Mouse (Mus musculus) adrenal gland, adult 2 months (tissue): Measurements from ENCODE around the gene Clca3a2. TPM values are rescaled to one million over a fixed set of nuclear protein-coding genes. Genes with fewer than 3 reads are reported as not detected.
"Not testable (repeated sequence)": the region's sequence is repeated elsewhere in the genome, so short reads cannot be mapped to it uniquely, and the experiment has no call there.

ENCODE experiments used
- DNase-seq: peaks from one replicate; pipeline ENCODE4 v3.0.0; 2021
- long read RNA-seq: library from polyadenylated mRNA; stranded (forward); transcript quantifications from one replicate; pipeline ENCODE4 v2.0.0, GENCODE M21; 2021
- polyA plus RNA-seq: library from polyadenylated mRNA; depleted of rRNA; stranded (reverse); fragments of >200 nt; gene quantifications from 2 replicates; pipeline ENCODE4 v1.2.3, GENCODE M21; 2012; rRNA removed
- total RNA-seq, 2 experiments: library from RNA; stranded (reverse); gene quantifications; 2 replicates each; pipeline ENCODE4 v1.2.3; 2021

Clca3a2 gene
- total RNA-seq: not detected
- 0.03 TPM in 1 of 2 replicates, not detected in the other for polyA plus RNA-seq
- long read RNA-seq: 0 reads

DNA sequence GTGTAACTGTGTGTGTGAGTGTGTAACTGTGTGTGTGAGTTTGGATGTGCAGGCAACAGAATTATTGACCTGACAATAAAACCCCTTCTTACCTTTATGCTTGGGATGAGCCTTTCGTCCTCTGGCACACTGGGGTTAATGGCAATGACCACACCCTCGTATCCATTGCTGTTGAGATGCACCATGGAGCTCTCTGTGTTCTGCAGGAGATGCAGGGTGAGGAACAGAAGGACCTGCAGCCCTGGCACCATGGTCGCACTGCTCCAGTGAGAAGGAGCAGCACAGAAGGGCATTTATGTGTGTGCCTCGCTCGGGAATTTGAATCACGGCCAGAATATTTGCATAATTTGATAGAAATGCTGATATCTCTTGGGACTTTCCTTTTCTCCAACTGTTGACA lies at the start of gene Clca3a2:
Gene Clca3a2, minus strand, starts transcription at position 276 of the 400 bp plus-strand sequence.
- not testable (repeated sequence) for DNase-seq

DNA sequence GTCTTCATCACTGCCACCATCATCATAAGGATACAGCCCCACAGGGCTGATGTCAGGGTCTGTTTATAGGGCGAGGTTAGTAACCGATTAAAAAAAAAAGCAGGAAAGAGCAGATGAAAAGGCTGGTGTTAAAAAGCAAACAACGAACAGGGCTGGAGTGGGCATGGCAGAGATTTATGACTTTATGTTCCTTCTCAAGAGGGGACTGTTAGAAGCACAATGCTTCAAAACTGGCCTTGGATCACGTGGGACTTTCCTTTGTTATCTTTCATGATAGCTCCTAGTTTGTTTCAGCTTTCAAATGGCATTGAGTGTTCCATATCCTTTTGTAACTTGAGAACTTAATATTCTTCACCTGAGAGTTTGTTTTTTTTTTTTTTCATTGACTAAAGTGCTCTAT lies 30.3 kb upstream of the Clca3a2 start:
- DNase-seq: no peak

DNA sequence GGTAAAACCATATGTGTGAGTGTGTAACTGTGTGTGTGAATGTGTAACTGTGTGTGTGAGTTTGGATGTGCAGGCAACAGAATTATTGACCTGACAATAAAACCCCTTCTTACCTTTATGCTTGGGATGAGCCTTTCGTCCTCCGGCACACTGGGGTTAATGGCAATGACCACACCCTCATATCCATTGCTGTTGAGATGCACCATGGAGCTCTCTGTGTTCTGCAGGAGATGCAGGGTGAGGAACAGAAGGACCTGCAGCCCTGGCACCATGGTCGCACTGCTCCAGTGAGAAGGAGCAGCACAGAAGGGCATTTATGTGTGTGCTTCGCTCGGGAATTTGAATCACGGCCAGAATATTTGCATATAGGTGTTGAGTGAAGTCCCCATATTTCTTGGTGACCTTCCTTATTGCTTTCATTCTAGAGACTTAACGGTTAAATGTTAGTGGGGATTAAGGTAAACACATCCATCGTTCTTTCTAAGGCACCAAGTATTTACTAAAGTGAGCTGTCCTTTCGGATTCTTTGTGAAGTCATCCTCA lies 29.8 kb upstream of the Clca3a2 start, which contains the start of gene Clca3b:
Gene Clca3b, minus strand, starts transcription at position 344 of the 543 bp plus-strand sequence.
- DNase-seq: not testable (repeated sequence)

DNA sequence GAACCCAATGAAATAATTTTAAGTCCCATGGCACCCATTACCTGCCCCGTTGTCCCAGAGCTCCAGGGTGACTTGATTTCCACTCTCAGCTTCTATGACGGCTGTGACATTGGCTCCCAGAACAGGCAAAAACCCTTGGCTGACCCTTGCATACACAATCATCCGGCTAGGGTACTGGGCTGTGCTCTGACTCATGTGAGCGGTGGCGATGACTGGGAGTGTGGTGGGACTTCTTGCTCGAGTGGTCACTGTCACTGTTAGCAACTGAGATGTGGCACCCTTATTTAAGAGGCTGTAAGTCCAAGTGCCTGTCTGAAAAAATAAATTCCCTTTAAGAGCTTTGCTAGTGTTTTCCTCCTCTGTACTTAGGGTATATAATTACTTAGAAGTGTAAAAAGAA lies 8.0 kb upstream of the Clca3a2 start:
- no peak for DNase-seq

DNA sequence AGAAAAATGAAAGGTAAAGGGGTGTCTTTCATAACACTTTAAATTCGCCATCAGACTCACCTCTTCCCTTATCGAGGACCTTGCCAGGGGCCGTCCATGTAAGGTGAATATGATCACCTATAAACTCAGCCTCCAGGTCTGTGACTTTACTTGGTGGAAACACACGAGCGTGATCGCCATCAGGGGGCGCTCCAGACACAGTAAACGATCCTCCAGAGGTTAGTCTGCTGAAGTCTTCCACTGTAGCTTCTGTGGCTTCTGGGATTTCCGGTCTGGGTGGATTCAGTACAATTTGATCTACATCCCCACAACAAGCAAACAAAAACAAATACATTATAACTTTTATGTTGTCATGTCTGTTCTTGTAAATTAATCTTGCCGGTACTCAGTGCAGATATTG lies 5.9 kb upstream of the Clca3a2 start:
- peak; percentile 59 for DNase-seq

DNA sequence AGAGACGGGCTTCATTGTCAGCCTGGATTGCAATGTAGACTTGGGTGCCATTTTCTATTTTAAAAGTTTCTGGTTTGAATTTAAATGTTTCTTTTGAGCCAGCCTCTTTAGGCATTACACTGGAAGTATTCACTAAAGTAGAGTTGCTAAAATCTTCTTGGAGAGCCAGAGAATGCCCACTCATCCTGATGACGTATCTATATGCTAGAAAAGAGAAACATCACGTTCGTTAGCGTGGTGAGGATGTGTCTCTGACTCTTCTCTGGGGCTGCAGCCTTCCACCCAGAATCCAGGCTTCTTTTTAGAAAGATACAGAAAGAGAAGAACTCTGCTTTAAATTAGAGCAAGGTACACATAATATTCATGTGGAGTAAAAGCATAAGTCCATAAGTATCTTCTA lies 4.0 kb upstream of the Clca3a2 start:
- DNase-seq: no peak

DNA sequence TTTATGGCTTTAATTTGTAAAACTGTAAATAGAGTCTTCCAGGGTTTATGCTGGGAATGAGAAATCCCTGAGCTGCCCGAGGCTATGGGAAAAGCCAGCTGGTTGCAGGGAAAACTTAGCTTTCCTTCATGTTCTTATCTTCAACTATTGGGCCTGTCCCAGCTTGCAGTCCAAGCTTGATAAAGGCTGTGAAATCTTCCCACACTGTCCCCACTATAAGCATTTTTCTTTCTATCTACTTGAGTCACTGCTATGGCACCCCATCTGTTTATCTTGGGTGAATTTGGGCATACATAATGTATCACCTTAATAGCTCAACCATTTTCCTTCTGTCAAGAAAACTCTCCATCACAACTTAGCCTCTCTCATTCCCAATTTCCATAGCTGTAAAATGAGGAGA lies 1.3 kb upstream of the Clca3a2 start:
- no peak for DNase-seq

DNA sequence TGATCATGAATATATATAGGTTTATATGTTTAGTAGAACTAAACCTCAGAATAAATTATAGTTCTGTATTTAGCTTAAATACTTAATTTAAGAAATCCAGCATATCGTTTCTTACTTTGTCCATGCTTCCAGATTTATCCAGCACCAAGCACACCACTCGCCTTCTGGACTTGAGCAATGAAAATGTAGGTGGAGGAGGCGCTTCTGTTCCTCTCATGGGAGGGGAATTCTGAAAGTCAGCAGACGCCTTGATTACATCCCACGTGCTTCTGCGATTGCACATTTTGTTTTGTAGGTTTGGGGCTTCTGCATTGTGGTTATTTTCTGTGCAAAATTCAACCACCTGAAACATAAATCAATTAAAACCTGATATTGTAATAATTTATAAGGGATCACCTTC lies 6.0 kb downstream of the Clca3a2 start:
- not testable (repeated sequence) for DNase-seq

DNA sequence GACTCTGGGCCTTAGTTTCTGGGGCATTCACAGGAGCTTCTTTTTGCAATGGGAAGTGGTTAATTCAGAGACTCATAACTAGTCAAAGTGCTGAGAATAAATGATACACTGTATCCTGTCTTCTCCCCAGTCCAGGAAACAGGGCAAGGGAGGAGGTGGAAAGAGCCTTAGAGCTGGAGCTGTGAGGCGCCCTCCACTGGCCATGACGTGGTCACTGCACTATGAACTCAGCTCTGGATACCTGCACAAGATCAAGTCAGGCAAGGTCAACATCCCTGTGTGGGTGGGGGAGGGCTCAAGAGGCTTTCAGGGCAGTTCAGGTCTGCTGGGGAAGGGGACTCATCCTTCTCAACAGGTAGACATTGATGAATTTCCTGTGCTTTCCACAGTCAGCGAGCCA lies 7.5 kb downstream of the Clca3a2 start:
- DNase-seq: no peak

DNA sequence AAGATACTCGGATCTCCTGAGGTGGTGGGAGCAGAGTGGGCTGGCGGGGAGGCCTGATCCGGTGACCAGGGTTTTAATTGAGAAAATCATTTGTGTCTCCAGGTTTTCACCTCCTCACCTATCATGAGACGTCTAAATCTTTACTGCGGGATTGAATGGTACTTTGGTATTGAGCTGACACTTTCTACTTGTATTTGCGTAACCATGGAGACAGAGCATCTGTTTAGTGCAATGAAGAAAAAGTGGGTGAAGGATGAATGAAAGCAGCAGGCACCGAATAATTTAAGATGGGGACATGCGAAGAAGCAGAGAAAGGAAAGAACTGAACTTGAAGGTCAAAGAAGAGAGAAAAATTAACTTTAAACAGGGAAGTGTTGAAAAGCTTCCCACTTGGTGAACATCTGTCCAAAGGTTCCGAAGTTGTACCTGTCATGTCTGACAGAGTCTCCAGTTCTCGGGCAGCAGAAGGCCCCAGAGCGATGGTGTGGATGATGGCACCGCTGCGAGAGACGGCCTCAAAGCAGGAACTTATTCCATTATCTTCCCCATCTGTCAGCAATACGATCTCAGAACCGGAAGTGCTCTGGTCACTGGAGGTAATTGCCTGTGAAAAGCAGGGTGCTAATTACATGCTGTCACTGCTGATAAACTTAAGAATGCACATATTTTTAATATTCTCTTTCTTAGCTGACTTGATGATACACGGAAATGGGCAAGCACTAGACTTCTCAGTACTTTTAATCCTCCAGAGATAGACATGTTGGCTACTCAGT lies 11.0 kb downstream of the Clca3a2 start:
- not testable (repeated sequence) for DNase-seq

DNA sequence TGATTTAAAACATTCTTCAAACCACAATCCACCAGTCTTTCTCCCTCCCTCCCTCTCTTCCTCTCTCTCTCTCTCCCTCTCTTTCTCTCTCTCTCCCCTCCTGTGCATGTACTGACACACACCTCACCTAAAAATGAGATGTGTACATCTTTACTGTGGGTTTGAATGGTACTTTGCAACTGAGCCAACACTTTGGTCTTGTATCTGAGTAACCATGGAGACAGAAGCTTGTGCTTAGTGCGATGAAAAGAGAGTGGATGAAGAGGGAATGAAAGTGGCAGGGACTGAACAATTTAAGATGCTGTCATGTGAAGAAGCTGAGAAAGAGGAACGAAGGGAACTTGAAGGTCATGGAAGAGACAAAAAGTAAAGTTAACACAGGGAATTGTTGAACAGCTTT lies 12.7 kb downstream of the Clca3a2 start:
- DNase-seq: not testable (repeated sequence)

DNA sequence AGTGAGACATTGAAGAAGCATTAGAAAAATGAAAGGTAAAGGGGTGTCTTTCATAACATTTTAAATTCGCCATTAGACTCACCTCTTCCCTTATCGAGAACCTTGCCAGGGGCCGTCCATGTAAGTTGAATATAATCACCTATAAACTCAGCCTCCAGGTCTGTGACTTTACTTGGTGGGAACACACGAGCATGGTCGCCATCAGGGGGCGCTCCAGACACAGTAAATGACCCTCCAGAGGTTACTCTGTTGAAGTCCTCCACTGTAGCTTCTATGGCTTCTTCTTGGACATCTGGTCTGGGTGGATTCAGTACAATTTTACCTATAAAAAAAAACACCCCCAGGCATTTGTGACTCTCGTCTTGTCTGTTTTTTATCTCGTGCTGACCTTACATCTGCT lies 17.4 kb downstream of the Clca3a2 start:
- DNase-seq: peak; percentile 4

DNA sequence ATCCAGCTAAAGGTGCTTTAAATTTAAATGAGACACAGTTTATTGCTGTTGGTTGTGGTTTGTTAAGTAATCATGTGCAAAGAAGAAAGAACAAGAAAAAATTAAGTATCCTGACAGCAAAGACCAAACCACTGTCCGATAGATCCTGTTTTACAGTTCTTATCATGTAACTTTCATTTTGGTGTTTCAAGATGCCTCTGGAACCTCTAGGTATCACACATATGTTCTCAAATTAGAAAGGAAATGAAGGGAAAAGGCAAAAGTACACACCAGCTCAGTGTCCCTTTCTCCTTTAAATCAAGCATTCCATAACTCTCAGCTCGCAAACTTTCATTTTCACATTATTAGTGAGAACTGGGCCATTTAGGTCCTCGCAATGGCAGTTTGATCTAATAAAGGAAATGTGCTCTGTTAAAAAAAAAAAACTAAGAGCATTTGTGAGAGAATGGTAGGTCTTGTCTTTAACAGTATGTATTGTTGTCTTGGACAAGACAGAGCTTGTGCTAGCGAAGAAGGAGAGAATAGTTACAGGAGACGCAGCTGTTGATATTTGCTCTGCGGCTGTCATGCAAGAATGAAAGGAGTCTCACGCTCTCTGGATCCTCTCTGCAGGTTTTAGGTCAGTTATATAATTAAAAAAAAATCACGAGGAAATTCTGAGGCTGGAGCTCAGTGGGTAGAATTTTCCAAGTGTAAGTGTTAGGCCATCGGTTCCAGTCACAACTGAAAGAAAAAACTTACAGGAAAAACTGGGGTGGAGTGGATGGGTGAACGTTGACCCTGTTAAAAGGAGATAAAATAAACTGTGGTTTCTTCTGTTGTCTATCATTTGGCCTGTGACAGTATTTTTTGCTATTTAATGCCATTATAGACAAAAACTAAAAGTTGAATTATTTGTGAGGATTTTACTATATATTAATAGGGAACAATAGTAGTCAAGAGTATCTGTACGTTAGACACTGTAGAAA lies 33.8 kb downstream of the Clca3a2 start:
- DNase-seq: no peak

DNA sequence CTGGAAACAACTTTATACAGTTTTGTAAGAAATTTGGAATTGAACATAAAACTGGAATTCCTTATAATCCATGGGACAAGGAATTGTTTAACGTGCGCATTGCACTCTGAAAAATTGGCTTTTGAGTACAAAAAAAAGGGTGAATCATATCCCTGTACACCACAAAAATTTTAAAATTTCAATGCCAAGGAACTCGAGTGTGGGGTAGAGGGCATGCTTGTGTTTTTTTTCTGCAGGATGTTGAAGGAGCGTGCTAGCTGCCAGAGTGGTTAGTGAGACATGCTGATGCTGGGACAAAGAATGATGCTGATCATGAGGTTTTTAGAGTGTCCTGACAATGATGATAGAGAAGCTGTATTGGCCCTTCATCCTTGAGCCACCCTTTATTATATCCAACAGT lies 54.1 kb downstream of the Clca3a2 start:
- DNase-seq: no peak

DNA sequence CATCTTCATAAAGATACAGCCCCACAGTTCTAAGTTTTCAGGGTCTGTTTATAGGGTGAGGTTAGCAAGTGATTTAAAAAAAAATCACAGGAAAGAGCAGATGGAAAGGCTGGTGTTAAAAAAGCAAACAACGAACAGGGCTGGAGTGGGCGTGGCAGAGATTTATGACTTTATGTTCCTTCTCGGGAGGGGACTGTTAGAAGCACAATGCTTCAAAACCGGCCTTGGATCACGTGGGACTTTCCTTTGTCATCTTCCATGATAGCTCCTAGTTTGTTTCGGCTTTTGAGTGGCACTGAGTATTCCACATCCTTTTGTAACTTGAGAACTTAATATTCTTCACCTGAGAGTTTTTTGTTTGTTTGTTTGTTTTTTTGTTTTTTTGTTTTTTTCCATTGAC lies 57.8 kb downstream of the Clca3a2 start:
- DNase-seq: no peak

DNA sequence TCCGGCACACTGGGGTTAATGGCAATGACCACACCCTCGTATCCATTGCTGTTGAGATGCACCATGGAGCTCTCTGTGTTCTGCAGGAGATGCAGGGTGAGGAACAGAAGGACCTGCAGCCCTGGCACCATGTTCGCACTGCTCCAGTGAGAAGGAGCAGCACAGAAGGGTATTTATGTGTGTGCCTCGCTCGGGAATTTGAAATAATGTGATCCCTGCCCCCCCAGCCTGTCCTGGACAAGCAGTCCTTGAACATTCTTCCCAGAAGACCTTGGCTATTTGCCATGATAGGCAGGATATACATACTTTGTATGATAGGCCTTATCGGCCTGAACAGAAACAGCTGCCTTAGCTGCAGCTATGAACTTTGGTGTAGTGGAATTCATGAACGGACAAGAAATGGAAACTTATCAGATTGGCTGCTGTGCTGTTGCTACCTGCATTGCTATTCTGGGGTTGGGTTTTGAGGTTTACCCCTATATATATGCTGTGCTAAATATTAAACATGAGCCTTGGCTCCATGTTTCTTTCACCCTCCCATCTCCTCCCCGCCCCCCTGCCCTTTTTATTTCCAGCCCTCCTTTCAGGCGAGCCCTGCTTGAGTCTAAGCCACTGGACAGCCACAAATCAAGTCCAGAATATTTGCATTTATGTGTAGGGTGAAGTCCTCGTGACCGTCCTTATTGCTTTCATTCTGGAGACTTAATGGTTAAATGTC lies 58.5 kb downstream of the Clca3a2 start, which contains the start of gene Clca3a1:
Gene Clca3a1, minus strand, starts transcription at position 386 of the 718 bp plus-strand sequence.
- DNase-seq: peak; percentile 8

DNA sequence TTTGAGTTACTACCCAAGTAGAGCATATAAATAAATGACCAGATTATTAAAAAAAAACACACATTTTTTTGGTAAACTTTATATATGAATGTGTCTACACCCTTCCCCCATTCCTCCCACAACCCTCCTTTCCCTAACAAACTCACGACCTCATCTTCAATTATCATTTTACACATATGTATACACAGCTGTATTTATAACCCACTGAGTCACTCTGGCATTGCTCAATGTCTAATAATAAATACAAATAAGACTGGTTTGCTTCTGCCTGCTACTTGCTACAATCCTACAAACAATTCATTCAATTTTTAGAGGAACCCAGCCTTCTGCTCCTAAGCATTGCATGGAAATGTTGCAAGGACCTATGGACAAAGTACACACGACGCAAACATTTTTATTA lies 59.6 kb downstream of the Clca3a2 start:
- no peak for DNase-seq

DNA sequence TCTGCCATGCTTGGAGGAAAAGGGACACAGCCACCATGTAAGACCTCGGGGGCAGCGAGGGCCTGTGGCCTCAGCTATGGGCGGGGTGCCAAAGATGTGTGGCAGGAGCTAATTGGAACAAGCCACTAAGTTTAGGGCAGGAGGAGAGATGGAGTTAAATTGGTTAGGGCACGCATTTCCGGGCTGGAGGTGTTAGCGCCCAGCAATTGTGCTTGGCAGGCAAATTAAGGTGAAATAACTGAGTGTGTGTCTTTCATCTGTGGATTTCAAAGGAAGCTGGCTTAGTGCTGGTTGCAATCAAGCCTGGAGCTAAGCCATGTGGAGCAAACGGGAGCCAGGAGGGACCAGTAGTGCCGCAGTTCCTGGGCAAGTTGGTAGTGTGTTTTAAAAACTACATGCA lies 63.2 kb downstream of the Clca3a2 start:
- peak; percentile 2 for DNase-seq

DNA sequence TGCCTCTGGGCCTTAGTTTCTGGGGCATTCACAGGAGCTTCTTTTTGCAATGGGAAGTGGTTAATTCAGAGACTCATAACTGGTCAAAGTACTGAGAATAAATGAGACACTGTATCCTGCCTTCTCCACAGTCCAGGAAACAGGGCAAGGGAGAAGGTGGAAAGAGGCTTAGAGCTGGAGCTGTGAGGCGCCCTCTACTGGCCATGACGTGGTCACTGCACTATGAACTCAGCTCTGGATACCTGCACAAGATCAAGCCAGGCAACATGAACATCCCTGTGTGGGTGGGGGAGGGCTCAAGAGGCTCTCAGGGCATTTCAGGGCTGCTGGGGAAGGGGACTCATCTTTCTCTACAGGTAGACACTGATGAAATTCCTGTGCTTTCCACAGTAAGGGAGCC lies 66.2 kb downstream of the Clca3a2 start:
- peak; percentile 18 for DNase-seq

DNA sequence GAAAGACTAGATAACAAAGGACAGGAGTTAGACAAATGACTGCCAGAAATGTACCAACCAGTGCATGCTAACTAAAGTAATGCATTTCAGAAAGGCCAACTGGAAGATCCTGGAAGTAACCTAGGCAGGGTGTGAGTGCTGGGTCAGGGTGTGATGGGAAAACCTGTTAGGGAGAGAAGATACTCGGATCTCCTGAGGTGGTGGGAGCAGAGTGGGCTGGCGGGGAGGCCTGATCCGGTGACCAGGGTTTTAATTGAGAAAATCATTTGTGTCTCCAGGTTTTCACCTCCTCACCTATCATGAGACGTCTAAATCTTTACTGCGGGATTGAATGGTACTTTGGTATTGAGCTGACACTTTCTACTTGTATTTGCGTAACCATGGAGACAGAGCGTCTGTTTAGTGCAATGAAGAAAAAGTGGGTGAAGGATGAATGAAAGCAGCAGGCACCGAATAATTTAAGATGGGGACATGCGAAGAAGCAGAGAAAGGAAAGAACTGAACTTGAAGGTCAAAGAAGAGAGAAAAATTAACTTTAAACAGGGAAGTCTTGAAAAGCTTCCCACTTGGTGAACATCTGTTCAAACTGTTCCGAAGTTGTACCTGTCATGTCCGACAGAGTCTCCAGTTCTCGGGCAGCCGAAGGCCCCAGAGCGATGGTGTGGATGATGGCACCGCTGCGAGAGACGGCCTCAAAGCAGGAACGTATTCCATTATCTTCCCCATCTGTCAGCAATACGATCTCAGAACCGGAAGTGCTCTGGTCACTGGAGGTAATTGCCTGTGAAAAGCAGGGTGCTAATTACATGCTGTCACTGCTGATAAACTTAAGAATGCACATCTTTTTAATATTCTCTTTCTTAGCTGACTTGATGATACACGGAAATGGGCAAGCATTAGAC lies 70.0 kb downstream of the Clca3a2 start:
- not testable (repeated sequence) for DNase-seq

DNA sequence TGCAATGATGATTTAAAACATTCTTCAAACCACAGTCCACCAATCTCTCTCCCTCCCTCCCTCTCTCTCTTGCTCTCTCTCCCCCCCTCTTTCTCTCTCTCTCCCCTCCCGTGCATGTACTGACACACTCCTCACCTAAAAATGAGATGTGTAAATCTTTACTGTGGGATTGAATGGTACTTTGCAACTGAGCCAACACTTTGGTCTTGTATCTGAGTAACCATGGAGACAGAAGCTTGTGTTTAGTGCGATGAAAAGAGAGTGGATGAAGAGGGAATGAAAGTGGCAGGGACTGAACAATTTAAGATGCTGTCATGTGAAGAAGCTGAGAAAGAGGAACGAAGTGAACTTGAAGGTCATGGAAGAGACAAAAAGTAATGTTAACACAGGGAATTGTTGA lies 71.6 kb downstream of the Clca3a2 start:
- DNase-seq: not testable (repeated sequence)
